Mouse (Mus musculus) neural tube, embryonic 13.5 days (tissue): ENCODE data around the gene Tmem91. TPM values are rescaled to one million over a fixed set of nuclear protein-coding genes. Genes with fewer than 3 reads are reported as not detected.
A peak's percentile ranks its signal among the peaks of the same experiment; 100 is the strongest.

Experiments
- ATAC-seq: fragments of 200-750 bp; cut with Nextera tagmentation; 2 replicates; pipeline ENCODE4 v1.8.0; 2017; ENCODE audit warnings: low read depth, mild to moderate bottlenecking, moderate TSS enrichment, moderate library complexity
- H3K27ac ChIP-seq: fragments of 300-500 bp; sonication (generic); replicated peaks from 2 replicates; pipeline ENCODE4 v1.5.1; 2015; ENCODE audit warnings: moderate library complexity, mild to moderate bottlenecking, inconsistent platforms
- H3K27me3 ChIP-seq: fragments of 300-500 bp; sonication (generic); 2 replicates; pipeline ENCODE4 v1.6.1; 2015; ENCODE audit warnings: mild to moderate bottlenecking, inconsistent platforms
- H3K36me3 ChIP-seq: fragments of 300-500 bp; sonication (generic); 2 replicates; pipeline ENCODE4 v1.6.1; 2015; ENCODE audit warnings: mild to moderate bottlenecking, inconsistent platforms
- H3K4me1 ChIP-seq: fragments of 300-500 bp; sonication (generic); replicated peaks from 2 replicates; pipeline ENCODE4 v1.6.1; 2015; ENCODE audit warnings: inconsistent platforms
- H3K4me2 ChIP-seq: fragments of 300-500 bp; sonication (generic); 2 replicates; pipeline ENCODE4 v1.6.1; 2015; ENCODE audit warnings: inconsistent platforms, mild to moderate bottlenecking, moderate library complexity
- H3K4me3 ChIP-seq: fragments of 300-500 bp; sonication (generic); 2 replicates; pipeline ENCODE4 v1.5.1; 2015; ENCODE audit warnings: mild to moderate bottlenecking, inconsistent platforms
- H3K9ac ChIP-seq: fragments of 300-500 bp; sonication (generic); 2 replicates; pipeline ENCODE4 v1.6.1; 2015; ENCODE audit warnings: moderate library complexity, mild to moderate bottlenecking, inconsistent platforms
- H3K9me3 ChIP-seq: fragments of 300-500 bp; sonication (generic); 2 replicates; pipeline ENCODE4 v1.6.1; 2016; ENCODE audit warnings: inconsistent platforms
- WGBS: fragments of 180-500 bp; shearing (Covaris S2); methylation state at CpG from one replicate; pipeline ENCODE4 v1.1.7; 2015; 5-methylcytosine and 5-hydroxymethylcytosine counted together
- polyA plus RNA-seq: library from polyadenylated mRNA; unstranded; fragments of >200 nt; fragmentation: Nextera tagmentation; extraction: Ambion mirVana; gene quantifications from 2 replicates; pipeline ENCODE4 v1.2.1, GENCODE M21; 2015

The Tmem91 gene
- polyA plus RNA-seq, 1 experiment from 2014 or later, result 14.3 TPM

GRCm38 (mm10) chr7:25679971-25680370 lies 5.0 kb upstream of the Tmem91 start:
- H3K9ac ChIP-seq, result peak overlapping the region; percentile 69; the same call in 1 of the 2 replicates
- 8% methylated on average over 6 of the region's 6 CpGs for WGBS
- peaks cover 39% of the 10 kb centered on the region for H3K4me1 ChIP-seq
- H3K27me3 ChIP-seq, result peaks cover 32% of the 10 kb centered on the region
- no peaks in the 10 kb centered on the region for H3K9me3 ChIP-seq
- peak overlapping the region; percentile 49 for H3K4me3 ChIP-seq
- ATAC-seq, result no peak
- peak overlapping the region; percentile 55 for H3K4me2 ChIP-seq
- peak overlapping the region; percentile 94; the same call in 1 of the 2 replicates for H3K27ac ChIP-seq
- no peaks in the 10 kb centered on the region for H3K36me3 ChIP-seq

GRCm38 (mm10) chr7:25677013-25677412 lies 2.0 kb upstream of the Tmem91 start:
- Histone ChIP-seq H3K36me3 (no peaks in the 10 kb centered on the region), H3K27ac (peak overlapping the region; percentile 78), H3K4me3 (no peak overlapping the region), H3K4me2 (no peak overlapping the region), H3K9ac (no peak overlapping the region), H3K4me1 (peaks cover 41% of the 10 kb centered on the region), H3K9me3 (no peaks in the 10 kb centered on the region), H3K27me3 (peaks cover 48% of the 10 kb centered on the region)
- WGBS, result 89% methylated on average over 7 of the region's 7 CpGs
- ATAC-seq, result no peak

GRCm38 (mm10) chr7:25676085-25676781 lies 1.3 kb upstream of the Tmem91 start:
- peak; percentile 54 for ATAC-seq
- 37% methylated on average over 15 of the region's 15 CpGs for WGBS
- Histone ChIP-seq H3K9ac (no peak overlapping the region), H3K27ac (peak overlapping the region; percentile 78), H3K4me3 (no peak overlapping the region), H3K9me3 (no peaks in the 10 kb centered on the region), H3K4me1 (peaks cover 33% of the 10 kb centered on the region), H3K27me3 (peaks cover 48% of the 10 kb centered on the region), H3K4me2 (no peak overlapping the region), H3K36me3 (no peaks in the 10 kb centered on the region)

- Histone ChIP-seq H3K9ac (no peak overlapping the region), H3K27me3 (peaks cover 48% of the 10 kb centered on the region), H3K27ac (no peak overlapping the region), H3K9me3 (no peaks in the 10 kb centered on the region), H3K4me2 (peak overlapping the region; percentile 65), H3K4me1 (peaks cover 30% of the 10 kb centered on the region), H3K36me3 (no peaks in the 10 kb centered on the region), H3K4me3 (peak overlapping the region; percentile 43)
- WGBS, result 35% methylated on average over 6 of the region's 6 CpGs
- ATAC-seq, result no peak
Measured at GRCm38 (mm10) chr7:25675405-25675804, 439 bp upstream of the Tmem91 start.

- 32% methylated on average over 9 of the region's 9 CpGs for WGBS
- peak overlapping the region; percentile 43 for H3K4me3 ChIP-seq
- peaks cover 23% of the 10 kb centered on the region for H3K4me1 ChIP-seq
- ATAC-seq, result no peak
- peaks cover 48% of the 10 kb centered on the region for H3K27me3 ChIP-seq
- H3K36me3 ChIP-seq, result 0 out of 2 replicates have a peak, but pooled peaks cover under 1% of the 10 kb centered on the region
- H3K9ac ChIP-seq, result peak overlapping the region; percentile 70
- H3K9me3 ChIP-seq, result no peaks in the 10 kb centered on the region
- H3K4me2 ChIP-seq, result peak overlapping the region; percentile 65
- H3K27ac ChIP-seq, result no peak overlapping the region
Measured at GRCm38 (mm10) chr7:25674297-25674696, 669 bp downstream of the Tmem91 start.

GRCm38 (mm10) chr7:25672442-25672841 lies 2.5 kb downstream of the Tmem91 start:
- Histone ChIP-seq H3K4me3 (no peak overlapping the region), H3K9ac (no peak overlapping the region), H3K4me1 (peaks cover 23% of the 10 kb centered on the region), H3K9me3 (no peaks in the 10 kb centered on the region), H3K36me3 (peaks cover 19% of the 10 kb centered on the region), H3K4me2 (no peak overlapping the region), H3K27me3 (peaks cover 38% of the 10 kb centered on the region), H3K27ac (no peak overlapping the region)
- 54% methylated on average over 4 of the region's 4 CpGs for whole genome bisulfite sequencing
- no peak for ATAC-seq

- Histone ChIP-seq H3K36me3 (peaks cover 26% of the 10 kb centered on the region), H3K27ac (no peak overlapping the region), H3K4me1 (peaks cover 18% of the 10 kb centered on the region), H3K4me2 (no peak overlapping the region), H3K27me3 (peaks cover 38% of the 10 kb centered on the region), H3K4me3 (no peak overlapping the region), H3K9me3 (no peaks in the 10 kb centered on the region), H3K9ac (no peak overlapping the region)
- ATAC-seq, result no peak
- WGBS, result 76% methylated on average over 2 of the region's 2 CpGs
Measured at GRCm38 (mm10) chr7:25671686-25672085, 3.3 kb downstream of the Tmem91 start.

GRCm38 (mm10) chr7:25670096-25670495 lies 4.9 kb downstream of the Tmem91 start:
- ATAC-seq, result no peak
- Histone ChIP-seq H3K27me3 (peaks cover 22% of the 10 kb centered on the region), H3K4me2 (no peak overlapping the region), H3K4me1 (peaks cover 9% of the 10 kb centered on the region), H3K4me3 (no peak overlapping the region), H3K36me3 (peaks cover 42% of the 10 kb centered on the region), H3K27ac (no peak overlapping the region), H3K9me3 (no peaks in the 10 kb centered on the region), H3K9ac (no peak overlapping the region)
- 95% methylated on average over 4 of the region's 4 CpGs for WGBS

GRCm38 (mm10) chr7:25669631-25670030 lies 5.3 kb downstream of the Tmem91 start:
- 84% methylated on average over 9 of the region's 9 CpGs for WGBS
- Histone ChIP-seq H3K36me3 (peaks cover 47% of the 10 kb centered on the region), H3K9ac (no peak overlapping the region)

GRCm38 (mm10) chr7:25669158-25669557 lies 5.8 kb downstream of the Tmem91 start:
- 84% methylated on average over 10 of the region's 10 CpGs for WGBS
- no peaks in the 10 kb centered on the region for H3K4me1 ChIP-seq
- H3K4me3 ChIP-seq, result no peak overlapping the region
- H3K36me3 ChIP-seq, result peaks cover 52% of the 10 kb centered on the region
- no peak overlapping the region for H3K9ac ChIP-seq
- no peak overlapping the region for H3K4me2 ChIP-seq
- peaks cover 12% of the 10 kb centered on the region for H3K27me3 ChIP-seq
- no peak for ATAC-seq
- no peak overlapping the region for H3K27ac ChIP-seq
- no peaks in the 10 kb centered on the region for H3K9me3 ChIP-seq

More at GRCm38 (mm10) chr7:25669631-25670030, 5.3 kb downstream of the Tmem91 start:
- Histone ChIP-seq H3K27ac (no peak overlapping the region), H3K4me3 (no peak overlapping the region), H3K9me3 (no peaks in the 10 kb centered on the region), H3K4me1 (peaks cover 5% of the 10 kb centered on the region), H3K27me3 (peaks cover 17% of the 10 kb centered on the region), H3K4me2 (no peak overlapping the region)
- no peak for ATAC-seq

- no peak for ATAC-seq
- H3K27ac ChIP-seq, result no peak overlapping the region
- no peaks in the 10 kb centered on the region for H3K9me3 ChIP-seq
- no peaks in the 10 kb centered on the region for H3K4me1 ChIP-seq
- peaks cover 66% of the 10 kb centered on the region for H3K36me3 ChIP-seq
- H3K9ac ChIP-seq, result no peak overlapping the region
- 93% methylated on average over 8 of the region's 8 CpGs for WGBS
- H3K27me3 ChIP-seq, result no peaks in the 10 kb centered on the region
- no peak overlapping the region for H3K4me2 ChIP-seq
- no peak overlapping the region for H3K4me3 ChIP-seq
Measured at GRCm38 (mm10) chr7:25666381-25666780, 8.6 kb downstream of the Tmem91 start.

- WGBS, result under 1% methylated on average over 50 of the region's 50 CpGs
- Histone ChIP-seq H3K27me3 (no peaks in the 10 kb centered on the region), H3K9ac (peak within 1 kb of the TSS; percentile 73), H3K27ac (peak within 1 kb of the TSS; percentile 69), H3K4me3 (peak within 1 kb of the TSS; percentile 58), H3K4me1 (peaks cover 36% of the 10 kb centered on the region), H3K36me3 (peaks cover 11% of the 10 kb centered on the region), H3K4me2 (peak within 1 kb of the TSS; percentile 93), H3K9me3 (no peaks in the 10 kb centered on the region)
- peak; percentile 99 for ATAC-seq
Measured at GRCm38 (mm10) chr7:25658657-25659472, 16.1 kb downstream of the Tmem91 start, which contains the start of the genes Bckdha and Exosc5. Gene Bckdha, minus strand, starts transcription at chr7:25658981. Gene Exosc5, plus strand, starts transcription at chr7:25659164.
